Mouse (Mus musculus) intestine, embryonic 16.5 days (tissue): ENCODE results near the gene Aplp1. TPM values are rescaled to one million over a fixed set of nuclear protein-coding genes. Genes with fewer than 3 reads are reported as not detected.
A peak's percentile ranks its signal among the peaks of the same experiment; 100 is the strongest.

Experiments used
- ATAC-seq: fragments of 200-750 bp; cut with Nextera tagmentation; 2 replicates; pipeline ENCODE4 v1.8.0; 2017; ENCODE audit warnings: moderate TSS enrichment, moderate library complexity
- H3K27ac ChIP-seq: fragments of 300-500 bp; sonication (generic); 2 replicates; pipeline ENCODE4 v1.5.1; 2014; ENCODE audit warnings: mild to moderate bottlenecking, low read length
- H3K27me3 ChIP-seq: fragments of 300-500 bp; sonication (generic); replicated peaks from 2 replicates; pipeline ENCODE4 v1.6.1; 2014; ENCODE audit warnings: low read length, control low read depth, mixed read lengths; ENCODE audit not compliant: control insufficient read depth, insufficient read depth
- H3K36me3 ChIP-seq: fragments of 300-500 bp; sonication (generic); 2 replicates; pipeline ENCODE4 v1.6.1; 2014; ENCODE audit warnings: low read length, control low read depth; ENCODE audit not compliant: control insufficient read depth, insufficient read depth
- H3K4me1 ChIP-seq: fragments of 300-500 bp; sonication (generic); 2 replicates; pipeline ENCODE4 v1.6.1; 2014; ENCODE audit warnings: low read length, control low read depth, mixed read lengths; ENCODE audit not compliant: control insufficient read depth, insufficient read depth
- H3K4me2 ChIP-seq: fragments of 300-500 bp; sonication (generic); 2 replicates; pipeline ENCODE4 v1.6.1; 2014; ENCODE audit warnings: low read depth, low read length, control low read depth
- H3K4me3 ChIP-seq: fragments of 300-500 bp; sonication (generic); 2 replicates; pipeline ENCODE4 v1.5.1; 2014; ENCODE audit warnings: mild to moderate bottlenecking, low read length
- H3K9ac ChIP-seq: fragments of 300-500 bp; sonication (generic); 2 replicates; pipeline ENCODE4 v1.6.1; 2014; ENCODE audit warnings: low read depth, low read length
- H3K9me3 ChIP-seq: fragments of 300-500 bp; sonication (generic); 2 replicates; pipeline ENCODE4 v1.6.1; 2016; ENCODE audit warnings: low read length, control low read depth; ENCODE audit not compliant: control insufficient read depth
- WGBS: fragments of 180-500 bp; shearing (Covaris S2); extraction: QIAGEN DNeasy Blood & Tissue Kit; methylation state at CpG from one replicate; pipeline ENCODE4 v1.1.7; 2014; 5-methylcytosine and 5-hydroxymethylcytosine counted together
- polyA plus RNA-seq: library from polyadenylated mRNA; unstranded; fragments of >200 nt; fragmentation: Nextera tagmentation; extraction: Ambion mirVana; gene quantifications from 2 replicates; pipeline ENCODE4 v1.2.1, GENCODE M21; 2015

The Aplp1 gene
- polyA plus RNA-seq, 1 experiment from 2014 or later, result 32.4 TPM

DNA sequence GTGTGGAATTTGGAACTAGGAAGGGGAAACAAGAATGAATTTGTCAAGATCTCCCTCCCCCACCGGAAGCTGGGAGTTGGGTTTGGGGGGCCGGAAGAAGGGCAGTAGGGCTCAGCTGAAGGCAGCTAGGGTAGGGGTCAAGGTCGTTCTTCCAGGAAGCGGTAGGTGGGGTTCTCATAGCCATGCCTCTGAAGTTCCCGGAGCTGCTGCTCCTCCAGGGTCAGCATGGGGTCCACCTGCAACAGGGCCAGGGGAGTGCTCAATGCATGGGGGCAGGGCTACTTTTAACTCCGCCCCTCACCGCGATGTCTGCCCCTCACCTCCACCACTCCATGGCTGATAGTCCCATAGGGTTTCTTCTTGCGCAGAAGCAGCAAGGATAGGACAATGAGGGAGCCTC, 10.2 kb downstream of the Aplp1 start:
- no peaks in the 10 kb centered on the region for H3K9me3 ChIP-seq
- H3K9ac ChIP-seq, result no peak overlapping the region
- no peak for ATAC-seq
- H3K27ac ChIP-seq, result no peak overlapping the region
- WGBS, result 46% methylated on average over 9 of the region's 9 CpGs
- H3K27me3 ChIP-seq, result peaks cover 2% of the 10 kb centered on the region; the same call in 1 of the 2 replicates
- no peak overlapping the region for H3K4me3 ChIP-seq
- no peaks in the 10 kb centered on the region for H3K4me1 ChIP-seq
- no peaks in the 10 kb centered on the region for H3K36me3 ChIP-seq
- no peak overlapping the region for H3K4me2 ChIP-seq

DNA sequence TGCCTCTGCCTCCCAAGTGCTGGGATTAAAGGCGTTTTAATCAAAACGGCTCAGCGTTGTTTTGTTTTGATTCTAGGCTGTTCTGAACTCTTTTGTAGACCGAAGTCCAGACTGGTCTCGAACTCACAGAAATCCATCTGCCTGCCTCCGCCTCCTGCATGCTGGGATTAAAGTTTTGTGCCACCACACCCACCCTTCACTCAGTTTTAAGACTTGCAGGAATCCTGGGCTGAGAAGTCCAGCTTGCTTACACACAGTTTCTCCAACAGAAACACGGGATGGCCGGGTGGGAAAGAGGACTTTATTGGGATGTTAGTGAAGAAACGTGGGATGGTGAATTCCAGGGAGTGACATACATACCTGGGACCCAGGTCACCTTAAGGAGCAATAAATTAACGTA, 10.6 kb downstream of the Aplp1 start:
- WGBS, result 69% methylated on average over 10 of the region's 10 CpGs
- H3K9me3 ChIP-seq, result no peaks in the 10 kb centered on the region
- H3K4me3 ChIP-seq, result no peak overlapping the region
- H3K9ac ChIP-seq, result no peak overlapping the region
- H3K36me3 ChIP-seq, result no peaks in the 10 kb centered on the region
- ATAC-seq, result no peak
- no peak overlapping the region for H3K4me2 ChIP-seq
- H3K27ac ChIP-seq, result no peak overlapping the region
- H3K4me1 ChIP-seq, result no peaks in the 10 kb centered on the region
- peaks cover 2% of the 10 kb centered on the region; the same call in 1 of the 2 replicates for H3K27me3 ChIP-seq

DNA sequence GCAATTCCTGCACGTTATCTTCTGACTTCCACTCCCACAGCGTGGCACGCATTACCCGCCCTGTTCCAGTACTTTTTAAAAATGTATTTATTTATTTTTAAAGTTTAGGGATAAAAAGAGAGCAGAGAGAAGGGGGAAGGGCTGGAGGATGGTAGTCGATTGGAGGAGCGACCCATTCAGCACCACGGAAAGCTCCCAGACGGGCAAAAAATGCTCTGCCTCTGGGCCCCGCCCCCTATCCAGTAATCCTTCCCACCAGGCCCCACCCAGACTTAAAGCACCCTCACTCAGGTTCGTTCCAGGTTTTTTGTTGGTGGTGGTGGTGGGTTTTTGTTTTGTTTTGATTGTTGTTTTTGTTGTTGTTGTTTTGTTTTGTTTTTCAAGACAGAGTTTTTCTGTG, 11.1 kb downstream of the Aplp1 start:
- H3K4me3 ChIP-seq, result no peak overlapping the region
- no peaks in the 10 kb centered on the region for H3K36me3 ChIP-seq
- no peak for ATAC-seq
- 2% methylated on average over 10 of the region's 10 CpGs for WGBS
- H3K27ac ChIP-seq, result no peak overlapping the region
- no peaks in the 10 kb centered on the region for H3K9me3 ChIP-seq
- no peaks in the 10 kb centered on the region for H3K4me1 ChIP-seq
- H3K27me3 ChIP-seq, result peaks cover 2% of the 10 kb centered on the region; the same call in 1 of the 2 replicates
- no peak overlapping the region for H3K9ac ChIP-seq
- no peak overlapping the region for H3K4me2 ChIP-seq

DNA sequence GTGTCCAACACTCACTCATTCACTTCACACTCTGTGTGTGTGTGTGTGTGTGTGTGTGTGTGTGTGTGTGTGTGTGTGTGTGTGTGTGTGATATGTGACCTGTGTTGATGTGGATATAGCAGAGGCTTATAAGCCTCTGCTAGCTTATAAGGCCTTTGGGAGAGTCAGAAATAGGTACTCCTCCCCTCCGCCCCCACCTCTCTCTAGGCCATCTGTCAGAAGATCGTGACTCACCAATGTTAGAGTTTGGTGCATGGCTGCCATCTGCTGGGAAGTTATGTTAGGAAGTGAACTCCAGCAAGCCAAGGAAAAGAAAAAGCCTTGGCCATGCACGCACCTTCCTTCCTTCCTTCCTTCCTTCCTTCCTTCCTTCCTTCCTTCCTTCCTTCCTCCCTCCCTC, 13.5 kb downstream of the Aplp1 start:
- 4% methylated on average over 3 of the region's 3 CpGs for WGBS
- ATAC-seq, result no peak
- no peak overlapping the region for H3K4me3 ChIP-seq

GRCm38 (mm10) chr7:30430191-30430590, 15.1 kb downstream of the Aplp1 start:
- 43% methylated on average over 2 of the region's 2 CpGs for WGBS
- no peak overlapping the region for H3K9ac ChIP-seq
- H3K27ac ChIP-seq, result no peak overlapping the region
- H3K36me3 ChIP-seq, result peaks cover 9% of the 10 kb centered on the region
- H3K4me2 ChIP-seq, result no peak overlapping the region
- H3K4me1 ChIP-seq, result no peaks in the 10 kb centered on the region
- H3K27me3 ChIP-seq, result no peaks in the 10 kb centered on the region
- H3K4me3 ChIP-seq, result no peak overlapping the region
- H3K9me3 ChIP-seq, result no peaks in the 10 kb centered on the region
- no peak for ATAC-seq

More for the DNA sequence above, 13.5 kb downstream of the Aplp1 start:
- Histone ChIP-seq H3K4me2 (no peak overlapping the region), H3K4me1 (no peaks in the 10 kb centered on the region), H3K9me3 (no peaks in the 10 kb centered on the region), H3K27ac (no peak overlapping the region), H3K36me3 (peaks cover 3% of the 10 kb centered on the region; the same call in 1 of the 2 replicates), H3K27me3 (peaks cover 2% of the 10 kb centered on the region; the same call in 1 of the 2 replicates), H3K9ac (no peak overlapping the region)

- no peaks in the 10 kb centered on the region for H3K9me3 ChIP-seq
- H3K4me1 ChIP-seq, result no peaks in the 10 kb centered on the region
- no peak overlapping the region for H3K9ac ChIP-seq
- no peak for ATAC-seq
- H3K4me2 ChIP-seq, result no peak overlapping the region
- H3K36me3 ChIP-seq, result peaks cover 9% of the 10 kb centered on the region
- no peak overlapping the region for H3K27ac ChIP-seq
- no peaks in the 10 kb centered on the region for H3K27me3 ChIP-seq
- no peak overlapping the region for H3K4me3 ChIP-seq
Measured at GRCm38 (mm10) chr7:30429327-30429726, 16.0 kb downstream of the Aplp1 start.

DNA sequence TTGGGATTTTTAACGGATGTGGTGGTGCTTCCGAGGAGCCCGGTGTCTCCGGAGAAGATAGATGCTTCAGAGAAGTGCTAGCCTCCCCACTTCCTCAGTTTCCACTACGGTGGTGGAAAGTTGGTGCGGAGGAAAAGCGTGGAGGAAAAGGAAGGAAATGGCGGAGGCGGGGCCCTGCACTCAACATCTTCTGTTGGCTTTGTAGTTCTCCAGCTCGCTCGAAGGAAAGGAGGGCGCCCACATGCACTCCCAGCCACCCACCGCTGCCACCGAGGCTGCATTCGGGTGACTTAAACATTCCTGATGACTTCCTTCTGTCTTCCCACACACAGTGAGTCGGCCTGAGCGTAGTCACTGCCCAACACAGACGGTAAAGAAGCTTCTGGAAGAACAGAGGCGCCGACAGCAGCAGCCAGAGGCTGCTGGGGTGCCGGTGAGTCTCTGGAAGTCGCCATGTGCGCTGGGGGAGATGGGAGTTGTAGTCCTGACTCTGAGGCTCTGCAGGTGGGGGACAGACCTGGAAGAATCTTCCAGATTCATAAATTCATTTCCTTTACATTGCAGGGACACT, 22.2 kb downstream of the Aplp1 start:
- no peak for ATAC-seq

GRCm38 (mm10) chr7:30422560-30422959, 22.8 kb downstream of the Aplp1 start:
- peak overlapping the region; percentile 63 for H3K4me3 ChIP-seq
- ATAC-seq, result peak; percentile 41
- H3K4me2 ChIP-seq, result peak overlapping the region; percentile 90
- H3K9me3 ChIP-seq, result no peaks in the 10 kb centered on the region
- 10% methylated on average over 9 of the region's 9 CpGs for WGBS
- H3K27ac ChIP-seq, result peak overlapping the region; percentile 54
- no peaks in the 10 kb centered on the region for H3K27me3 ChIP-seq
- H3K36me3 ChIP-seq, result peaks cover 9% of the 10 kb centered on the region
- peaks cover 9% of the 10 kb centered on the region; the same call in 1 of the 2 replicates for H3K4me1 ChIP-seq
- peak overlapping the region; percentile 59 for H3K9ac ChIP-seq

More for the DNA sequence above, 22.2 kb downstream of the Aplp1 start:
- H3K27me3 ChIP-seq, result no peaks in the 10 kb centered on the region
- peak overlapping the region; percentile 59 for H3K9ac ChIP-seq
- no peaks in the 10 kb centered on the region for H3K9me3 ChIP-seq
- 36% methylated on average over 23 of the region's 23 CpGs for WGBS
- H3K36me3 ChIP-seq, result peaks cover 9% of the 10 kb centered on the region
- peaks cover 9% of the 10 kb centered on the region; the same call in 1 of the 2 replicates for H3K4me1 ChIP-seq
- 0 out of 2 replicates have a peak overlapping the region, but pooled peaks have one; percentile 54 for H3K27ac ChIP-seq
- H3K4me3 ChIP-seq, result peak overlapping the region; percentile 63
- H3K4me2 ChIP-seq, result peak overlapping the region; percentile 90

DNA sequence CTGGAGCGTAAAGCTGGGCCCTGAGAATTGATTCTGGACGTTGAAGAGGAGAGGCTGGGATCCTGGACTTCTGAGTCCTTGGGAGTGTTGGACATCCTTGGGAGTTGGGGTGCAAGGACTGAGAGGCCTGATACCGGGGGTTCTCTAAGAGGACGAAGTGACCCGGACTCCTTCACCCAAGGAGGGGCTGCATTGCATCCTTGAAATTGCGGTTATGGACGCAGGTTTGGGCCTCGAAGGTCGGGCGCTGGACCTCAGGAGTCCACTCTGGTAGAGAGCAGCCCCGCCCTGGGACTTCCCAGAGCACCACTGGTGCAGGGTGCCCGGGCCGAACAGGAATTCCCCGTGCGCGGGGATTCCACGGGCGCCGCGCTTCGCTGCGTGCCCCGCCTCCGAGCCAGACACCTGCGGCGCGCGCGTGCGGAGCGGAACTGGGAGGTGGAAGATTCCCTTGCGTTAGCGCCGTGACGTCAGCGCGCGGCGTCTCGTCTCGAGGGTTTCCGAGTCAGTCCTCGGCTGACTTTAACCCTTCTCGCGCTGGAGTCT, 23.4 kb downstream of the Aplp1 start:
- H3K36me3 ChIP-seq, result peaks cover 6% of the 10 kb centered on the region
- peak overlapping the region; percentile 59 for H3K9ac ChIP-seq
- H3K27ac ChIP-seq, result peak overlapping the region; percentile 54
- peak; percentile 84 for ATAC-seq
- H3K27me3 ChIP-seq, result no peaks in the 10 kb centered on the region
- peaks cover 9% of the 10 kb centered on the region; the same call in 1 of the 2 replicates for H3K4me1 ChIP-seq
- peak overlapping the region; percentile 90 for H3K4me2 ChIP-seq
- no peaks in the 10 kb centered on the region for H3K9me3 ChIP-seq
- under 1% methylated on average over 45 of the region's 45 CpGs for WGBS
- H3K4me3 ChIP-seq, result peak overlapping the region; percentile 63
